Mouse (Mus musculus) olfactory bulb, adult 2 months (tissue): ENCODE data around the gene Glis2. TPM values are rescaled to one million over a fixed set of nuclear protein-coding genes. Genes with fewer than 3 reads are reported as not detected.

Experiments
- H3K27ac ChIP-seq: fragments of 200-500 bp; 2 replicates; pipeline ENCODE4 v1.5.1; 2012; ENCODE audit warnings: low read depth, low read length; ENCODE audit not compliant: insufficient read depth
- H3K4me1 ChIP-seq: fragments of 200-500 bp; 2 replicates; pipeline ENCODE4 v1.6.1; 2012; ENCODE audit warnings: low read length; ENCODE audit not compliant: control insufficient read depth, insufficient read depth
- H3K4me3 ChIP-seq: fragments of 200-500 bp; 2 replicates; pipeline ENCODE4 v1.5.1; 2012; ENCODE audit warnings: mild to moderate bottlenecking, low read depth, low read length, moderate library complexity; ENCODE audit not compliant: insufficient read depth
- CTCF ChIP-seq: fragments of 200-500 bp; IDR thresholded peaks from 2 replicates; pipeline ENCODE4 v1.5.1; 2012; ENCODE audit warnings: low read depth, mild to moderate bottlenecking, low read length, moderate library complexity; ENCODE audit not compliant: insufficient read depth
- POLR2A ChIP-seq: fragments of 200-500 bp; IDR thresholded peaks from 2 replicates; pipeline ENCODE4 v1.6.1; 2012; ENCODE audit warnings: mild to moderate bottlenecking, low read depth, low read length, moderate library complexity; ENCODE audit not compliant: insufficient read depth
- WGBS: fragments of 180-500 bp; shearing (Covaris S2); methylation state at CpG from one replicate; pipeline ENCODE4 v1.1.7; 2018; 5-methylcytosine and 5-hydroxymethylcytosine counted together
- polyA plus RNA-seq: library from polyadenylated mRNA; stranded (reverse); fragments of >200 nt; gene quantifications from 2 replicates; pipeline ENCODE4 v1.2.4, GENCODE M21; 2012; ENCODE audit warnings: low replicate concordance; ENCODE audit not compliant: missing spikeins, insufficient read depth, insufficient read length

Glis2 gene
- not detected in 2 replicates for polyA plus RNA-seq

- Histone ChIP-seq H3K27ac (peak within 1 kb of the TSS; percentile 17; the same call in 1 of the 2 replicates), H3K4me1 (peaks cover 37% of the 10 kb centered on the region), H3K4me3 (peak within 1 kb of the TSS; percentile 80)
- no peak for TF ChIP-seq CTCF
- TF ChIP-seq POLR2A = no peak
- WGBS = under 1% methylated on average over 47 of the region's 74 CpGs
Observed at GRCm38 (mm10) chr16:4593971-4594813, at the start of gene Glis2. Gene Glis2, plus strand, starts transcription at chr16:4594713.

GRCm38 (mm10) chr16:4544845-4545244 lies 49.7 kb upstream of the Glis2 start:
- H3K4me1 ChIP-seq = peaks cover 2% of the 10 kb centered on the region; the same call in 1 of the 2 replicates
- H3K27ac ChIP-seq = no peak overlapping the region
- TF ChIP-seq CTCF (no peak), POLR2A (no peak)
- 81% methylated on average over 9 of the region's 9 CpGs for WGBS
- no peak overlapping the region for H3K4me3 ChIP-seq

- Histone ChIP-seq H3K4me1 (peaks cover 9% of the 10 kb centered on the region; the same call in 1 of the 2 replicates), H3K27ac (no peak overlapping the region), H3K4me3 (no peak overlapping the region)
- TF ChIP-seq CTCF = no peak
- no peak for TF ChIP-seq POLR2A
- 94% methylated on average over 8 of the region's 8 CpGs for WGBS
Observed at GRCm38 (mm10) chr16:4546838-4547237, 47.7 kb upstream of the Glis2 start.

GRCm38 (mm10) chr16:4547611-4548010 lies 46.9 kb upstream of the Glis2 start:
- Histone ChIP-seq H3K27ac (no peak overlapping the region), H3K4me1 (peaks cover 8% of the 10 kb centered on the region; the same call in 1 of the 2 replicates), H3K4me3 (no peak overlapping the region)
- 78% methylated on average over 5 of the region's 5 CpGs for WGBS
- no peak for TF ChIP-seq CTCF
- TF ChIP-seq POLR2A = no peak

- peaks cover 8% of the 10 kb centered on the region; the same call in 1 of the 2 replicates for H3K4me1 ChIP-seq
- H3K4me3 ChIP-seq = no peak overlapping the region
- TF ChIP-seq POLR2A (no peak), CTCF (no peak)
- no peak overlapping the region for H3K27ac ChIP-seq
- 93% methylated on average over 18 of the region's 18 CpGs for WGBS
Observed at GRCm38 (mm10) chr16:4548953-4549688, 45.4 kb upstream of the Glis2 start.

- TF ChIP-seq POLR2A = no peak
- TF ChIP-seq CTCF = peak; percentile 87
- H3K27ac ChIP-seq = no peak overlapping the region
- H3K4me3 ChIP-seq = no peak overlapping the region
Observed at GRCm38 (mm10) chr16:4551056-4551455, 43.5 kb upstream of the Glis2 start.

GRCm38 (mm10) chr16:4551885-4552284 lies 42.6 kb upstream of the Glis2 start:
- Histone ChIP-seq H3K27ac (no peak overlapping the region), H3K4me3 (no peak overlapping the region), H3K4me1 (peaks cover 8% of the 10 kb centered on the region)
- no peak for TF ChIP-seq CTCF
- TF ChIP-seq POLR2A = no peak
- 93% methylated on average over 12 of the region's 12 CpGs for WGBS

More at GRCm38 (mm10) chr16:4551056-4551455, 43.5 kb upstream of the Glis2 start:
- peaks cover 8% of the 10 kb centered on the region; the same call in 1 of the 2 replicates for H3K4me1 ChIP-seq
- 39% methylated on average over 13 of the region's 13 CpGs for WGBS

- Histone ChIP-seq H3K27ac (no peak overlapping the region), H3K4me1 (peaks cover 14% of the 10 kb centered on the region), H3K4me3 (no peak overlapping the region)
- WGBS = 91% methylated on average over 6 of the region's 6 CpGs
- TF ChIP-seq CTCF = no peak
- no peak for TF ChIP-seq POLR2A
Observed at GRCm38 (mm10) chr16:4552829-4553550, 41.5 kb upstream of the Glis2 start.

GRCm38 (mm10) chr16:4555555-4555954 lies 39.0 kb upstream of the Glis2 start:
- H3K27ac ChIP-seq = no peak overlapping the region
- 100% methylated on average over 1 of the region's 1 CpGs for WGBS
- peaks cover 21% of the 10 kb centered on the region for H3K4me1 ChIP-seq
- no peak for TF ChIP-seq POLR2A
- TF ChIP-seq CTCF = no peak
- no peak overlapping the region for H3K4me3 ChIP-seq
